Mouse (Mus musculus): ENCODE data around the gene Smad9.

Smad9 gene

GRCm38 (mm10) chr3:54809111-54809510 is 53.7 kb downstream of the Smad9 start:
- DNase-seq (ENCODE audit: low spot score) = peak; percentile 20

- no peak for DNase-seq (ENCODE audit: low spot score)
Observed at GRCm38 (mm10) chr3:54811616-54812015, 56.2 kb downstream of the Smad9 start.

GRCm38 (mm10) chr3:54813418-54813988 is 58.1 kb downstream of the Smad9 start:
- no peak for DNase-seq (ENCODE audit: low spot score)

DNA sequence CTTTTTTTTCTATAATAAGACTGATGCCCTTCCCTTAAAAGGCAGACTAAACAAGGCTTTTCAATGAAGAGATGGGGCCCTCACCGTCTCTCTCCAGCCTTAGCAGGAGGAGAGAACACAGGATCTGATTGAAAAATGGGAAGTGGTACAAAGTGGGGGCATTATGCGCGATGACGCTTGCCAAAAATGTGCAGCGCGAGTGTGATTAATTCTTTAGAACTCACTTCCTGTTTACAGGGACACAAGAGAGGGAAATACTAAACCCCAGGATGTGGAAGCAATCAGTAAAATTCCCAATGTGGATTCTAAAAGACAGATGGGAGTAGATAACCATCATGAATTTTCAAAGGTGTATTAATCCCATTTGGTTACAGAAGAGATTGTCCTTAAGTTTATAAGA is 59.2 kb downstream of the Smad9 start:
- no peak for DNase-seq (ENCODE audit: low spot score)

DNA sequence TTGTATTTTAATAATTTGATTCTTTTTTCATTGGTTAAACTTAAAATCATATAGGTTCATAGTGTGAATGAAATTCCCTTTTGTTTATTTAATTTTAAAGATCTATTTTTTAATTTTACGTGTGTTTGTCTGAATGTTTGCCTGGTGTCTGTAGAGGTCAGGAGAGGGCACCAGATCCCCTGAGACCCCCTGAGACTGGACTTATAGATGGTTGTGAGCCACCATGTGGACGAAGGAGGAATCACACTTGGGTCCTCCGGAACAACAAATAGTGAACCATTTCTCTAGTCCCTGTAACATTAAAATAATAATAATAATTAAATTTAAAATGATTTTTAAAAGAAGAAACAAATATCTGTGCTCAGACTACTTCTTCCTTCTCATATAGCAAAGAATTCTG is 59.9 kb downstream of the Smad9 start:
- peak; percentile 22 for DNase-seq (ENCODE audit: low spot score)

- no peak for DNase-seq (ENCODE audit: low spot score)
Observed at GRCm38 (mm10) chr3:54822526-54822925, 67.1 kb downstream of the Smad9 start.

DNA sequence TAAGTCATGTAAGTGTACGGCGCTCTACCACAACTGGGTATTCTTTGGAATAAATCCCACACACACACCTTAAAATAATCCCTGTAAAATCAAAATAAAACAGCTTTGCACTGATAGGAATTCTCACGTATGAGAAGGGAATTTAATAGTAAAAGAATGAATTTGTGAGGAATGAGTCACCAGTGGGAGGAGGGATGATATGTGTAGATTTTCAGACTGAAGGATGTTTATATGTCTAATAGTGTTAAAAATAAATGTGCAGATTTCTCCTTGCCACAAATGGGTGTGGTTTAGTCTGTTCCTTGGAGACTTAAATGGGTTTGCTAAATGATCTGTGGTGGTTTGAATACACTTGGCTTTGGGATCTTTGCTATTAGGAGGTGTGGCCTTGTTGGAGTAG is 77.1 kb downstream of the Smad9 start:
- no peak for DNase-seq (ENCODE audit: low spot score)

DNA sequence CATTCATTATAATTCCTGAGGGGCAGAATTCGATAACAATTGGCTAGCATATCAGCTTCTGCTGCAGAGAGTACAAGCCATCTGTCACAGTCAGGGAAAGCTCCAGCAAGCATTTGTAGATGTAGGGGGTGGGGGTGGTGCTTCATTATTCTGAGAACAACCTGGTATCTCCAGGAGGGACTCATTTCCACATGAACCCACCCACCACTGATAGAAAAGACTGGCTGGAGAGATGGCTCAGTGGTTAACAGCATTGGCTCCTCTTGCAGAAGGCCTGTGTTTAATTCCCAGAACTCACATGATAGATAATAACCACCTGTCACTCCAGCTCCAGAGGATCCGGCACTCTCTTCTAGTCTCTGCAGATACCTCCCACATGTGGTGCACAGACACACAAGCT is 80.0 kb downstream of the Smad9 start:
- no peak for DNase-seq (ENCODE audit: low spot score)
